8 mouse cellular contexts compared by ENCODE assay signal in the genomic region with DNA sequence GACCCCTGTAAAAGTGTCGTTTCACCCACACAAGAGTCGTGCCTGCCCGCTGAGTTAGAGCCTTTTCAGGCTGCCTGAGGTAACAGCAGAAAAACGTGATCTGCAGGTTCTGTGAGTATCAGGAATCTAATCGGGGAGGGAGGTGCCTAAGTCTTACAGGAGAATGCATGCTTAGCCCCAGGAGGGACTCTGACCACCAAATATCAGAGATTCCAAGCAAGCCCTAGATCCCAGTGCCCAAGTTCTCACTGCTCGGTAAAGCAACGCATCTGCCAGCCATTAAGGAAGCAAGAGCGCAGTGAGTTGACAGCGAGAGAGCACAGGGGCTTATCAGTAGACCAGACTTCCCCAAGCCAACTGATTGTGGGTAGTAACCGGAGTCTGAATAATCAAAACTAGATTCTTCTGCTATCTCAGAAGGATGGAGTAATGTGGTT. TPM values are rescaled to one million over a fixed set of nuclear protein-coding genes. Genes with fewer than 3 reads are reported as not detected.
DNase-seq lines count a peak whose midpoint lies in the region; ATAC-seq and TF ChIP-seq lines count a peak whose summit lies in the region.

No protein-coding gene starts in this region.

- peak overlapping the region; percentile 100 for H3K4me3 ChIP-seq in gastrocnemius, adult 2 months
- H3K4me3 ChIP-seq in embryonic facial prominence, embryonic 14.5 days (ENCODE audit: low read depth, low read length) = peak overlapping the region; percentile 98
- H3K4me3 ChIP-seq in limb, embryonic 13.5 days = peak overlapping the region; percentile 93
- H3K4me3 ChIP-seq in midbrain, embryonic 13.5 days (replicated peaks) = peak overlapping the region; percentile 73

- peak; percentile 45 for ATAC-seq in embryonic facial prominence, embryonic 14.5 days (ENCODE audit: low read depth)
- peak; percentile 65 to 71 for ATAC-seq in hematopoietic stem cell, adult 5-6 weeks (replicated peaks in 1 of 2; ENCODE audit: insufficient read depth in 1 of 2, low FRiP score in 2 of 2, low TSS enrichment in 1 of 2, low read depth in 1 of 2, poor library complexity in 2 of 2, severe bottlenecking in 2 of 2)
- ATAC-seq in limb, embryonic 13.5 days (ENCODE audit: low FRiP score, low read depth) = 0 out of 2 replicates have a peak, but pooled peaks have one; percentile 10
- ATAC-seq in midbrain, embryonic 13.5 days = no peak

- peak overlapping the region; percentile 58 for H3K9ac ChIP-seq in embryonic facial prominence, embryonic 14.5 days (ENCODE audit: low read depth, low read length)
- H3K9ac ChIP-seq in limb, embryonic 13.5 days = peak overlapping the region; percentile 59
- H3K9ac ChIP-seq in midbrain, embryonic 13.5 days (replicated peaks) = peak overlapping the region; percentile 55; the same call in 1 of the 2 replicates

- H3K27ac ChIP-seq in gastrocnemius, adult 2 months = peak overlapping the region; percentile 100
- peak overlapping the region; percentile 48; the same call in 1 of the 2 replicates for H3K27ac ChIP-seq in embryonic facial prominence, embryonic 14.5 days (replicated peaks; ENCODE audit: low read depth, low read length)
- no peak overlapping the region; the same call in 1 of the 2 replicates for H3K27ac ChIP-seq in limb, embryonic 13.5 days
- no peak overlapping the region for H3K27ac ChIP-seq in midbrain, embryonic 13.5 days

- WGBS in embryonic facial prominence, embryonic 14.5 days = 7% methylated on average over 10 of the region's 10 CpGs
- 9% methylated on average over 10 of the region's 10 CpGs for WGBS in limb, embryonic 13.5 days
- WGBS in midbrain, embryonic 13.5 days = 12% methylated on average over 10 of the region's 10 CpGs

- no peak for TF ChIP-seq CTCF in gastrocnemius, adult 2 months (IDR thresholded peaks at IDR 0.05)

- no peaks in the 10 kb centered on the region for H3K27me3 ChIP-seq in embryonic facial prominence, embryonic 14.5 days (replicated peaks; ENCODE audit: control insufficient read depth, insufficient read depth, low read length)
- no peaks in the 10 kb centered on the region for H3K27me3 ChIP-seq in limb, embryonic 13.5 days
- no peaks in the 10 kb centered on the region for H3K27me3 ChIP-seq in midbrain, embryonic 13.5 days

- intact Hi-C loops in gastrocnemius, adult 2 months (cut with DNase I) = loop anchor here (5.0 kb wide), 2 partner anchors 60 to 135 kb away; no protein-coding TSS in a partner anchor
- intact Hi-C loops in gastrocnemius, postnatal 36 days (cut with DNase I) = loop anchor here (10.0 kb wide), 1 partner anchor 132 kb away; the partner anchor contains the start of genes Thap2 and Zfc3h1

- peak overlapping the region; percentile 68 for H3K4me2 ChIP-seq in embryonic facial prominence, embryonic 14.5 days (ENCODE audit: low read depth, low read length)
- peak overlapping the region; percentile 81 for H3K4me2 ChIP-seq in limb, embryonic 13.5 days (replicated peaks)
- H3K4me2 ChIP-seq in midbrain, embryonic 13.5 days (replicated peaks) = peak overlapping the region; percentile 58

- DNase-seq in gastrocnemius, adult 2 months = no peak
- no peak for DNase-seq in gastrocnemius, postnatal 36 days
- peak; percentile 85 for DNase-seq in embryonic facial prominence, embryonic 14.5 days (ENCODE audit: low spot score)
- DNase-seq in urinary bladder, adult 2 months (ENCODE audit: low spot score) = peak; percentile 39
- DNase-seq in frontal cortex, postnatal 10 days (ENCODE audit: low spot score in 2 of 2) = no peak

- H3K36me3 ChIP-seq in embryonic facial prominence, embryonic 14.5 days (ENCODE audit: control insufficient read depth, insufficient read depth, low read length) = no peaks in the 10 kb centered on the region
- no peaks in the 10 kb centered on the region for H3K36me3 ChIP-seq in limb, embryonic 13.5 days
- H3K36me3 ChIP-seq in midbrain, embryonic 13.5 days = no peaks in the 10 kb centered on the region

- no peaks in the 10 kb centered on the region for H3K9me3 ChIP-seq in embryonic facial prominence, embryonic 14.5 days (ENCODE audit: control insufficient read depth, low read length)
- H3K9me3 ChIP-seq in limb, embryonic 13.5 days = no peaks in the 10 kb centered on the region
- no peaks in the 10 kb centered on the region for H3K9me3 ChIP-seq in midbrain, embryonic 13.5 days

- peaks cover 7% of the 10 kb centered on the region for H3K4me1 ChIP-seq in embryonic facial prominence, embryonic 14.5 days (ENCODE audit: control insufficient read depth, insufficient read depth, low read length)
- peaks cover 33% of the 10 kb centered on the region for H3K4me1 ChIP-seq in limb, embryonic 13.5 days
- H3K4me1 ChIP-seq in midbrain, embryonic 13.5 days (replicated peaks) = peaks cover 29% of the 10 kb centered on the region

RNA-seq across cellular contexts. Expression of gene Tbc1d15, which starts 1.1 kb away (rescaled TPM):
- 10 to 100 TPM; 44.5 to 45.6 TPM for total RNA-seq in gastrocnemius, adult 2 months (2021)
- 10 to 100 TPM; 34.4 to 46.7 TPM for total RNA-seq in gastrocnemius, postnatal 36 days (2021)
- polyA plus RNA-seq in embryonic facial prominence, embryonic 14.5 days (2014; fragmentation: Nextera tagmentation; extraction: Ambion mirVana) = 61.4 and 74.0 TPM in 2 replicates
- total RNA-seq in hematopoietic stem cell, adult 5-6 weeks (2017) = 39.6 and 43.7 TPM in 2 replicates
- 54.4 and 62.3 TPM in 2 replicates for polyA plus RNA-seq in limb, embryonic 13.5 days (2015; fragmentation: Nextera tagmentation; extraction: Ambion mirVana)
- polyA plus RNA-seq in midbrain, embryonic 13.5 days (2015; fragmentation: Nextera tagmentation; extraction: Ambion mirVana) = 36.5 and 42.5 TPM in 2 replicates
- 44.6 and 52.0 TPM in 2 replicates for polyA plus RNA-seq in urinary bladder, adult 2 months (2012; rRNA removed)

Comparison
In these comparisons a context has a peak if more than half of its experiments do, and no peak if none do; other contexts are left out.
1. DNase-seq: peak in embryonic facial prominence, embryonic 14.5 days (single experiment) and urinary bladder, adult 2 months (single experiment); none in gastrocnemius, adult 2 months (single experiment), gastrocnemius, postnatal 36 days (0 of 2) and frontal cortex, postnatal 10 days (0 of 2).
2. H3K27ac ChIP-seq: peak in gastrocnemius, adult 2 months (single experiment) and embryonic facial prominence, embryonic 14.5 days (single experiment); none in limb, embryonic 13.5 days (single experiment) and midbrain, embryonic 13.5 days (single experiment).
3. Peak in every context shown above with its lines, with median percentiles within 50 percentile points of each other: H3K4me3 ChIP-seq, H3K4me2 ChIP-seq and H3K9ac ChIP-seq.